Mouse (Mus musculus) frontal cortex, adult 2 months (tissue): ENCODE measurements around the gene Gm20403. TPM values are rescaled to one million over a fixed set of nuclear protein-coding genes. Genes with fewer than 3 reads are reported as not detected.

Experiments used
- polyA plus RNA-seq: library from polyadenylated mRNA; depleted of rRNA; stranded (reverse); fragments of >200 nt; gene quantifications from 2 replicates; pipeline ENCODE4 v1.2.3, GENCODE M21; 2012; rRNA removed

Gene Gm20403
- polyA plus RNA-seq, 1 experiment = not detected

Other genes starting within 250 kb of the Gm20403 start
- gene Snx6, start 190.8 kb downstream of the Gm20403 start, polyA plus RNA-seq = 39.4 and 48.0 TPM in 2 replicates
- 65.5 and 72.7 TPM in 2 replicates for gene Cfl2, start 123.7 kb downstream of the Gm20403 start, polyA plus RNA-seq
- gene Baz1a, start 27.8 kb upstream of the Gm20403 start, polyA plus RNA-seq = 2.2 TPM in 2 replicates
- 22.5 and 23.9 TPM in 2 replicates for gene 2700097O09Rik, start 93.6 kb upstream of the Gm20403 start, polyA plus RNA-seq
- 68.2 and 87.6 TPM in 2 replicates for gene Srp54a, start 93.7 kb upstream of the Gm20403 start, polyA plus RNA-seq
- gene Fam177a, start 137.9 kb upstream of the Gm20403 start, polyA plus RNA-seq = 23.7 and 24.9 TPM in 2 replicates
- 30.1 and 32.0 TPM in 2 replicates for gene Srp54b, start 168.6 kb upstream of the Gm20403 start, polyA plus RNA-seq
- not detected in 2 replicates for gene 1700047I17Rik2, start 213.1 kb upstream of the Gm20403 start, polyA plus RNA-seq
- 67.5 and 69.3 TPM in 2 replicates for gene Srp54c, start 243.6 kb upstream of the Gm20403 start, polyA plus RNA-seq